Mouse (Mus musculus) small intestine, adult 2 months (tissue): ENCODE measurements around the gene Cetn4.

Experiments used
- CTCF ChIP-seq: fragments of 200-500 bp; IDR thresholded peaks from 2 replicates; pipeline ENCODE4 v1.5.1; 2012; ENCODE audit warnings: low read depth, mild to moderate bottlenecking, control low read depth, inconsistent platforms, low read length, moderate library complexity, mixed read lengths; ENCODE audit not compliant: insufficient replicate concordance, insufficient read length; ENCODE audit errors: extremely low read depth
- POLR2A ChIP-seq: fragments of 200-500 bp; IDR thresholded peaks from 2 replicates; pipeline ENCODE4 v1.6.1; 2012; ENCODE audit warnings: low read depth, mild to moderate bottlenecking, control low read depth, inconsistent platforms, low read length, moderate library complexity

DNA sequence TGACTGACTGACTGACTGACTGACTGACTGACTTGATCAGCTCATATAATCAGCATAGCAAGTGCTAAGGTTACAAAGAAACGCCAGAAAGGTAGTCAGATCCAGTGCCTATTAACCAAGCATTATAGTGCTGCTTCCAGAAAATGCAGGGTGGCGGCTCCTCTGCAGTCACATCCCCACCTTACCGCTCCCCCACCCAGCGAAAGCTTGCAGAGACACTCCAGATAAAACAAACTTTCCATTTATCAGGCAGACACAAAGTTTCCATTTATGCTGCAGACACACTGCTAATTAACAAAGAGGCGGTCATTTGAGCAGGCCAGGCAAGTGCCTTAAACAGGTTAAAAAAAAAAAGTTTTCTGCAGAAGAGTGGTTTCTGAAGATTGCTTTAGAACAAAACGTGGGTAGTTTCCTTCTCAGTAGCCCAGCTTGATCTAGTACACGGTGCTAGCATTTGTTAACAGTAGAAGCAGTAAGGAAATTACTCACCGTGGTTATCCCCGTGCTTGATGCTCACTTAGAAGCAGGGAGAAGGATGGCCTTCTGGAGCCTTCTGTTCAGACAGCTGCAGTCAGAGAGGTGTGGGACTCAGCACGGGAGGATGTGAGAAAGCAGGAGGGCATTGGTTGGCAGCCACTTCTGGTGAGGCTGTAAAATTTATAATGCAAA, 53.0 kb downstream of the Cetn4 start:
- no peak for TF ChIP-seq CTCF
- TF ChIP-seq POLR2A = no peak
